Mouse (Mus musculus): Measurements from ENCODE around the gene Epgn. TPM values are rescaled to one million over a fixed set of nuclear protein-coding genes. Genes with fewer than 3 reads are reported as not detected.

Gene Epgn
- total and polyA plus RNA-seq, 3 experiments: 0.16 TPM; not detected in 2

- H3K4me1 ChIP-seq (ENCODE audit: insufficient read depth, low read depth, low read length): no peaks in the 10 kb centered on the region
- no peak for ATAC-seq (ENCODE audit: extremely low read depth, insufficient number of reproducible peaks, low FRiP score, poor library complexity, severe bottlenecking)
- H3K36me3 ChIP-seq (replicated peaks): no peaks in the 10 kb centered on the region
- TF ChIP-seq POLR2AphosphoS5 (IDR thresholded peaks at IDR 0.05; ENCODE audit: insufficient replicate concordance, low read depth, low read length): no peak
- TF ChIP-seq CTCF (IDR thresholded peaks at IDR 0.05; ENCODE audit: low read depth, low read length): no peak
- TF ChIP-seq GATA2 (IDR thresholded peaks at IDR 0.05; ENCODE audit: borderline replicate concordance, low read depth, low read length): no peak
- no peak for TF ChIP-seq TAL1 (conservative IDR thresholded peaks at IDR 0.05; ENCODE audit: low read depth, low read length)
- TF ChIP-seq GATA1 (IDR thresholded peaks at IDR 0.05; ENCODE audit: borderline replicate concordance, low read length): no peak
- no peaks in the 10 kb centered on the region; the same call in 1 of the 2 replicates for H3K9me3 ChIP-seq (replicated peaks)
- peaks cover 5% of the 10 kb centered on the region; the same call in 1 of the 2 replicates for H3K27me3 ChIP-seq (ENCODE audit: insufficient read depth, low read length)
- DNase-seq (ENCODE audit: low spot score): no peak
- no peak overlapping the region for H3K4me3 ChIP-seq (ENCODE audit: low read depth, low read length)
Measured at GRCm38 (mm10) chr5:91074026-91074425, 46.8 kb downstream of the Epgn start.

- Histone ChIP-seq H3K4me3 (ENCODE audit: low read depth, low read length) (no peak within 1 kb of the TSS), H3K4me1 (ENCODE audit: insufficient read depth, low read depth, low read length) (no peaks in the 10 kb centered on the region), H3K9me3 (replicated peaks) (no peaks in the 10 kb centered on the region; the same call in 1 of the 2 replicates), H3K27me3 (ENCODE audit: insufficient read depth, low read length) (peaks cover 5% of the 10 kb centered on the region; the same call in 1 of the 2 replicates), H3K36me3 (replicated peaks) (no peaks in the 10 kb centered on the region)
- ATAC-seq (ENCODE audit: extremely low read depth, insufficient number of reproducible peaks, low FRiP score, poor library complexity, severe bottlenecking) (no peak), DNase-seq (ENCODE audit: low spot score) (no peak)
- TF ChIP-seq GATA1 (IDR thresholded peaks at IDR 0.05; ENCODE audit: borderline replicate concordance, low read length) (no peak), TAL1 (conservative IDR thresholded peaks at IDR 0.05; ENCODE audit: low read depth, low read length) (no peak), POLR2AphosphoS5 (IDR thresholded peaks at IDR 0.05; ENCODE audit: insufficient replicate concordance, low read depth, low read length) (no peak), CTCF (IDR thresholded peaks at IDR 0.05; ENCODE audit: low read depth, low read length) (no peak), GATA2 (IDR thresholded peaks at IDR 0.05; ENCODE audit: borderline replicate concordance, low read depth, low read length) (no peak)
Measured at GRCm38 (mm10) chr5:91074450-91074950, 47.2 kb downstream of the Epgn start, which contains the start of gene Ereg. Ereg (plus strand) TSS chr5:91074622.

- H3K27me3 ChIP-seq (ENCODE audit: insufficient read depth, low read length): peaks cover 5% of the 10 kb centered on the region; the same call in 1 of the 2 replicates
- DNase-seq (ENCODE audit: low spot score): no peak
- no peak overlapping the region for H3K4me3 ChIP-seq (ENCODE audit: low read depth, low read length)
- no peak for TF ChIP-seq TAL1 (conservative IDR thresholded peaks at IDR 0.05; ENCODE audit: low read depth, low read length)
- no peak for TF ChIP-seq CTCF (IDR thresholded peaks at IDR 0.05; ENCODE audit: low read depth, low read length)
- no peak for TF ChIP-seq GATA2 (IDR thresholded peaks at IDR 0.05; ENCODE audit: borderline replicate concordance, low read depth, low read length)
- TF ChIP-seq POLR2AphosphoS5 (IDR thresholded peaks at IDR 0.05; ENCODE audit: insufficient replicate concordance, low read depth, low read length): no peak
- TF ChIP-seq GATA1 (IDR thresholded peaks at IDR 0.05; ENCODE audit: borderline replicate concordance, low read length): no peak
- H3K9me3 ChIP-seq (replicated peaks): no peaks in the 10 kb centered on the region; the same call in 1 of the 2 replicates
- ATAC-seq (ENCODE audit: extremely low read depth, insufficient number of reproducible peaks, low FRiP score, poor library complexity, severe bottlenecking): no peak
- H3K4me1 ChIP-seq (ENCODE audit: insufficient read depth, low read depth, low read length): no peaks in the 10 kb centered on the region
- H3K36me3 ChIP-seq (replicated peaks): no peaks in the 10 kb centered on the region
Measured at GRCm38 (mm10) chr5:91075021-91075420, 47.8 kb downstream of the Epgn start.

GRCm38 (mm10) chr5:91083016-91083415 lies 55.8 kb downstream of the Epgn start:
- H3K27me3 ChIP-seq (ENCODE audit: insufficient read depth, low read length): no peaks in the 10 kb centered on the region
- DNase-seq (ENCODE audit: low spot score) (no peak), ATAC-seq (ENCODE audit: extremely low read depth, insufficient number of reproducible peaks, low FRiP score, poor library complexity, severe bottlenecking) (no peak)
- H3K9me3 ChIP-seq (replicated peaks): no peaks in the 10 kb centered on the region
- H3K4me1 ChIP-seq (ENCODE audit: insufficient read depth, low read depth, low read length): no peaks in the 10 kb centered on the region
- H3K36me3 ChIP-seq (replicated peaks): no peaks in the 10 kb centered on the region
- H3K4me3 ChIP-seq (ENCODE audit: low read depth, low read length): no peak overlapping the region
- TF ChIP-seq TAL1 (conservative IDR thresholded peaks at IDR 0.05; ENCODE audit: low read depth, low read length) (no peak), POLR2AphosphoS5 (IDR thresholded peaks at IDR 0.05; ENCODE audit: insufficient replicate concordance, low read depth, low read length) (no peak), GATA2 (IDR thresholded peaks at IDR 0.05; ENCODE audit: borderline replicate concordance, low read depth, low read length) (no peak), CTCF (IDR thresholded peaks at IDR 0.05; ENCODE audit: low read depth, low read length) (no peak), GATA1 (IDR thresholded peaks at IDR 0.05; ENCODE audit: borderline replicate concordance, low read length) (no peak)

Other genes starting within 250 kb of the Epgn start
- gene Cxcl3, start 241.4 kb upstream of the Epgn start, total RNA-seq (2014; fragmentation: Nextera tagmentation): not detected in 2 replicates
- 0.06 and 0.16 TPM in 2 replicates for gene Cxcl3, start 241.4 kb upstream of the Epgn start, total RNA-seq (2017)
- gene Cxcl3, start 241.4 kb upstream of the Epgn start, polyA plus RNA-seq (2012): 0.25 and 0.54 TPM in 2 replicates
- not detected in 2 replicates for gene Cxcl15, start 232.9 kb upstream of the Epgn start, total RNA-seq (2014; fragmentation: Nextera tagmentation)
- gene Cxcl15, start 232.9 kb upstream of the Epgn start, total RNA-seq (2017): 0.06 and 0.11 TPM in 2 replicates
- not detected in 2 replicates for gene Cxcl15, start 232.9 kb upstream of the Epgn start, polyA plus RNA-seq (2012)
- not detected in 2 replicates for gene Cxcl1, start 136.2 kb upstream of the Epgn start, total RNA-seq (2014; fragmentation: Nextera tagmentation)
- 0.82 TPM in 1 of 2 replicates, not detected in the other for gene Cxcl1, start 136.2 kb upstream of the Epgn start, total RNA-seq (2017)
- not detected in 2 replicates for gene Cxcl1, start 136.2 kb upstream of the Epgn start, polyA plus RNA-seq (2012)
- gene Cxcl2, start 123.6 kb upstream of the Epgn start, total RNA-seq (2014; fragmentation: Nextera tagmentation): 0.90 and 1.7 TPM in 2 replicates
- 0.23 and 0.98 TPM in 2 replicates for gene Cxcl2, start 123.6 kb upstream of the Epgn start, total RNA-seq (2017)
- gene Cxcl2, start 123.6 kb upstream of the Epgn start, polyA plus RNA-seq (2012): not detected in 2 replicates
- 6.6 and 12.9 TPM in 2 replicates for gene Mthfd2l, start 96.3 kb upstream of the Epgn start, total RNA-seq (2014; fragmentation: Nextera tagmentation)
- 12.8 and 16.0 TPM in 2 replicates for gene Mthfd2l, start 96.3 kb upstream of the Epgn start, total RNA-seq (2017)
- 12.4 and 18.0 TPM in 2 replicates for gene Mthfd2l, start 96.3 kb upstream of the Epgn start, polyA plus RNA-seq (2012)
- gene Ereg, start 47.2 kb downstream of the Epgn start, total RNA-seq (2014; fragmentation: Nextera tagmentation): not detected in 2 replicates
- 0.06 TPM in 1 of 2 replicates, not detected in the other for gene Ereg, start 47.2 kb downstream of the Epgn start, total RNA-seq (2017)
- gene Ereg, start 47.2 kb downstream of the Epgn start, polyA plus RNA-seq (2012): not detected in 2 replicates
- gene Areg, start 112.1 kb downstream of the Epgn start, total RNA-seq (2014; fragmentation: Nextera tagmentation): not detected in 2 replicates
- gene Areg, start 112.1 kb downstream of the Epgn start, total RNA-seq (2017): not detected in 2 replicates
- gene Areg, start 112.1 kb downstream of the Epgn start, polyA plus RNA-seq (2012): not detected in 2 replicates